Mouse (Mus musculus) skeletal muscle tissue, adult 2 months (tissue): ENCODE data around the gene Setd2.

ENCODE experiments used
- DNase-seq: peaks from one replicate; pipeline ENCODE4 v3.0.0-alpha.2; 2012; ENCODE audit warnings: low read depth, low spot score

Setd2 gene

GRCm38 (mm10) chr9:110532538-110533291 lies at the start of gene Setd2:
TSS of gene Setd2 (plus strand) at chr9:110532597.
- peak; percentile 44 for DNase-seq

GRCm38 (mm10) chr9:110488841-110489240 lies 43.6 kb upstream of the Setd2 start:
- no peak for DNase-seq

DNA sequence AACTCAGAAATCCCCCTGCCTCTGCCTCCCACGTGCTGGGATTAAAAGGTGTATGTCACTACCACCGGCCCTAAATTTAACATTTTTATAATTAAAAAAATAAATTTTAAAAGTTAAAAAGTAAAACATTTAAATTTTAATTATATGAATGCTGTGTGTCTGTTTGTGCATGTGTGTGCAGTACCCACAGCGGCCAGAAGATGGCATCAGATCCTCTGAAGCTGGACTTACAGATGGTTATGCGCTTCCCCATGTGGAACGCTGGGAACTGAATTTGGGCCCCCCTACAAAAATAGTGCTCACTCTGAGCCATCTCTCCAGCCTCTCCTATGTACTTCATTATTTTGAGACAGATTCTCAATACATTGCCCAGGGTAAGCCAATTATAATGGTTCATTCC lies 41.5 kb upstream of the Setd2 start:
- no peak for DNase-seq

DNA sequence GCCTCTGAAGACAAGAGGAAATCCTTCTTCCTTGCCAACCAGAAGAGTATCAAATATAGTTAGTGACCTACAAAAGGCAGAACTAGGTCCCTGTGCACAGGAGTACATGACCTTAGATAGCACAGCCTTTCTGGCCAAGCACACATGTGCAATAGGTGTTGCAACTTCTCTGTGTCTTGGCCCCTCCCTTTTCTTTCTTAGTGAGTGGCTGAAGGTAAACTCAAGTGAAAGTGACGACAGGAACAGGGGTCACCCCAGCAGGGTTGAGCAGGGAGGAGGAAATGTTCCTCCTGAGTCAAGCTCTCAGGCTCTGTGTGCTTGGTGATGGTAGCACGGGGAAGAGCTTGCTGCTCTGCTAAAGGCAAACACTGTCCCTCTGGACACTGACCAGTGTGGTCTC lies 6.7 kb upstream of the Setd2 start:
- DNase-seq: no peak

- DNase-seq: no peak
Observed at GRCm38 (mm10) chr9:110529002-110529737, 3.2 kb upstream of the Setd2 start.

- DNase-seq: no peak
Observed at GRCm38 (mm10) chr9:110530650-110531049, 1.7 kb upstream of the Setd2 start.

- DNase-seq: no peak
Observed at GRCm38 (mm10) chr9:110531151-110531791, 1.1 kb upstream of the Setd2 start.

- DNase-seq: peak; percentile 93
Observed at GRCm38 (mm10) chr9:110531914-110532489, 395 bp upstream of the Setd2 start.

GRCm38 (mm10) chr9:110533645-110534044 lies 1.2 kb downstream of the Setd2 start:
- DNase-seq: no peak

- no peak for DNase-seq
Observed at GRCm38 (mm10) chr9:110535114-110535513, 2.7 kb downstream of the Setd2 start.

DNA sequence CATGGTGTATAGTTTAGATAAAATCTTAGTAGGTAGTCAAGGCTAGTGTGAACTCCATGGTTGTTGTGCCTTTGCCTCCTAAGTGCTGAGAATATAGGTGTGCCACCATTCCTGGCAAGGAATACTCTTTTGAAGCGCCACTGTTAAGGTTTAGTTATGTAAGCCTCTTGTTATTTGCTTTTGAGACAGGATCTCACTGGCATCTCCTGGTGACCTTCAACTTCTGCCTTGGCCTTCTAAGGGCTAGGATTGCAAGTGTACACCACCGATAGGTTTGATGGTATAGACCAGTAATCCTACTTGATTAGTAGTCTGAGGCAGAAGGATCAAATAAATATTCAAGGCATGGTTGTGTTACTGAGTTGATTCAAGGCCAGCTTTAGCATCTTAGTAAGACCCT lies 4.2 kb downstream of the Setd2 start:
- no peak for DNase-seq

GRCm38 (mm10) chr9:110538511-110538910 lies 6.1 kb downstream of the Setd2 start:
- no peak for DNase-seq

DNA sequence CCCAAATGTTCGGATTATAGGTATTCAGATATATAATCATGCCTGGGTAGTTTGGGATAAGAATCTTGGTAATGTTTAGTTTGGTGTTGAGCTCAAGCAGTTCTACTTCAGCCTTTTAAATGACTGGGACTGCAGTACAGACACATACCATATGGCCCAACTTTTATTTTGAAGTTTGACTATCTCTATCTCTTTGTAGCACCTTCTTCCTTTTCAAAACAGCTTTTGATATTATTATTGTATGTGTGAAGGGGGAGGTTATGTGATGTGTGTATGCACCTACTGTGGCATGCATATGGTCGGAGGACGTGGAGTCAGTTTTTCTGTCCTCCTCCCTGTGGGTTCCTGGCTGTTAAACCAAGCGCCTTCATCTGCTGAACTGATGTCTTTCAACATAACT lies 9.6 kb downstream of the Setd2 start:
- no peak for DNase-seq

DNA sequence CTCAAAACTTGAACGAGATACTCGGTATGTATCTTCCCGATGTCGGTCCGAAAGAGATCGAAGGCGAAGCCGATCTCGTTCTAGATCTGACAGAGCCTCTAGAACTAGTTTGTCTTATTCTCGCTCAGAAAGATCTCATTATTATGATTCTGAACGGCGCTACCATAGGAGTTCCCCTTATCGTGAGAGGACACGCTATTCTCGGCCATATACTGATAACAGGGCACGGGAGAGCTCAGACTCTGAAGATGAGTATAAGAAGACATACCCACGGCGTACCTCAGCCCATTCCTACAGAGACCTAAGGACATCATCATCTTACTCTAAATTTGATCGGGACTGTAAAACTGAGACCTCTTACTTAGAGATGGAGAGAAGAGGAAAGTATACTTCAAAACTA lies 15.9 kb downstream of the Setd2 start:
- no peak for DNase-seq

DNA sequence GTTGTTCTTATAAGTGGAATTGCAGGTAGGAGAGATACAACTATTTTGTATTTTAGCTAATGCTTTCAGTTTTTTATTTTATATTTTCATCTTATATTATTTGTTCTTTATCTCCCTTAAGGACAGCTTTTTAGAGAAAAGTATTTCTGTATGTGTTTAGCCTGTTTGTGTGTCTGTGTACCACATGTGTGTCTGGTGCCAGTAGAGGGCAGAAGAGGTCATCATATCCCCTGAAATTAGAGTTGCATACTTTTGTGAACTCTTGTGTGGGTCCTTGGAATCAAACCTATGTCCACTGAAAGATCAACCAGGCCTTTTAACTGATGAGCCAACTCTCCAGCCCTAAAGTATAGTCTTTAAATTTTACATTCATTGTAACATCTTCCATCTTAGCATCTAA lies 35.9 kb downstream of the Setd2 start:
- DNase-seq: no peak

DNA sequence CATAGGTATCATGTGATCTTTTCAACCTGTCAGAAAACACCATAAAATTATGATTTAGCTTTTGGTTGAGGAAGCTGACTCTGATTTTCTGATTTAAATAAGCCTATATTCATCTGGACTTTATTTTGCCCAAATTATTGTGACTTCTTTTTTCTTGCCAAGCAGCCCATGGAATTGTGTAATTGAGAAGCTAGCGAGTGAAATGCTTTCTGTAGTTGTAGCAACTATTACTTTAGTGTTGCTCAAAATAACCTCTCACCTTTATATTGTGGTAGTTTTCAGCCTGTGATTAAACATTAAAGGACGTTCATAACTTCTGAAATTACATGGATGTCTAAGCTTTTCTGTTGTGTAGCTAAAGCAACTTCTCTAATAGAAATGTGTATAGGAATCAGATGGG lies 49.8 kb downstream of the Setd2 start:
- DNase-seq: no peak

DNA sequence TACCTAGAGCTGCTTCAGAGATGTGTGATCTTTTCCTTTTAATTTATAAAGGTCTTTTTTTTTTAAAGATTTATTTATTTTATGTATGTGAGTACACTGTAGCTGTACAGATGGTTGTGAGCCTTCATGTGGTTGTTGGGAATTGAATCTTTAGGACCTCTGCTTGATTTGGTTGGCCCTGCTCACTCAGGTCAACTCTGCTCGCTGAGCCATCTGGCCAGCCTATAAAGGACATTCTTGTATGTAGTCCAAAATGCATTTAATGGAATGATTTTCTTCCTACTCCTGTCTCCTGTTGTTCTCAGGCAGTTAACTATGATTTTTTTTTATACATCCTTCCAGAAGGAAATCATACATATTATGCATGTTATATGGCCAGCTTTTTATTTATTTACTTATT lies 51.1 kb downstream of the Setd2 start:
- DNase-seq: no peak

- DNase-seq: no peak
Observed at GRCm38 (mm10) chr9:110611471-110611870, 79.1 kb downstream of the Setd2 start.

DNA sequence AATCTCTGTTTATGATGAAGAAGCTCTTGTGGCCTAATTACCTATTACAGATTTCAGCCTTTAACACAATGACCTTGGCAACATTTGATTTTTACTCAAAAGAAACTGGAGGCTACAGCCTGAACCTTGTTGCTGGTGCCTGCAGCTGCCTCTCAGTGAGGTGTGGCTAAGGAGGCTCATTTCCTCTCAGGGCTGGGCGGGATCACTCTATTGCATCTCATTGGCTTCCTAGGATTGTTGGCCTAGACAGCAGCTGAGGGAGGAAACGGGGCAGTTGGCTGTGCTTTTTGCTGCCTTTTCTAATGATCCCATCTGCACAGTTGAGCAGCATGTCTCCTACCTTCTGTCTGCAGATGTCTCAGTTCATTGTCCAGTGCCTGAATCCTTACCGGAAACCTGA lies 84.7 kb downstream of the Setd2 start:
- DNase-seq: no peak

- DNase-seq: no peak
Observed at GRCm38 (mm10) chr9:110620180-110620579, 87.8 kb downstream of the Setd2 start.

DNA sequence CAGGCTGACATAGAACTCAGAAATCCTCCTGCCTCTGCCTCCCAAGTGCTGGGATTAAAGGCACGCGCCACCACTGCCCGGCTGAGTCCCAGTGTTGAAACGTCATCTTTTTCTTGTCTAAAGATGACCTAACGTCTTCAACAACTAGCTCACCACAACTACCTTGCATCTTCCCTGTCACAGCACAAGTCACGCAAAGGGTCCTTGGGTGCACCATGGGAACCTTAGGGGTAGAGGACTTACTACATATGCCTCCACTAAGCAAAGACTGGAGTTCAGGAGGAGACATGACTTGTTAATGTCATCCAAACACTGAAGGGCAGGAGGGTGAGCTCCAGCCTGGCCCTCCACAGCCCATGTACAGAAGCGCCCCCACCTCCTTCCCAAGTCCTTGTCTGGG lies 88.3 kb downstream of the Setd2 start:
- DNase-seq: no peak

GRCm38 (mm10) chr9:110622621-110623219 lies 90.3 kb downstream of the Setd2 start:
- DNase-seq: no peak
